Mouse (Mus musculus) embryonic facial prominence, embryonic 11.5 days (tissue): ENCODE data around the gene Arhgap45. TPM values are rescaled to one million over a fixed set of nuclear protein-coding genes. Genes with fewer than 3 reads are reported as not detected.

ENCODE experiments used
- ATAC-seq: fragments of 200-750 bp; cut with Nextera tagmentation; replicated peaks from 2 replicates; pipeline ENCODE4 v1.8.0; 2017; ENCODE audit warnings: low read depth; ENCODE audit not compliant: insufficient number of reproducible peaks, low FRiP score, low TSS enrichment
- DNase-seq: peaks from one replicate; pipeline ENCODE4 v3.0.0-alpha.2; 2015; ENCODE audit warnings: low spot score
- H3K27ac ChIP-seq: fragments of 300-500 bp; sonication (generic); replicated peaks from 2 replicates; pipeline ENCODE4 v1.5.1; 2014; ENCODE audit warnings: mild to moderate bottlenecking, low read depth, low read length, control low read depth
- H3K27me3 ChIP-seq: fragments of 300-500 bp; sonication (generic); 2 replicates; pipeline ENCODE4 v1.6.1; 2014; ENCODE audit warnings: mild to moderate bottlenecking, low read length, moderate library complexity, mixed read lengths; ENCODE audit not compliant: control insufficient read depth, insufficient read depth
- H3K36me3 ChIP-seq: fragments of 300-500 bp; sonication (generic); replicated peaks from 2 replicates; pipeline ENCODE4 v1.6.1; 2014; ENCODE audit warnings: low read depth, mild to moderate bottlenecking, low read length, moderate library complexity, mixed read lengths; ENCODE audit not compliant: control insufficient read depth, insufficient read depth
- H3K4me1 ChIP-seq: fragments of 300-500 bp; sonication (generic); 2 replicates; pipeline ENCODE4 v1.6.1; 2014; ENCODE audit warnings: low read length, mixed read lengths; ENCODE audit not compliant: control insufficient read depth, insufficient read depth
- H3K4me2 ChIP-seq: fragments of 300-500 bp; sonication (generic); 2 replicates; pipeline ENCODE4 v1.6.1; 2014; ENCODE audit warnings: low read depth, mild to moderate bottlenecking, control low read depth, low read length, moderate library complexity
- H3K4me3 ChIP-seq: fragments of 300-500 bp; sonication (generic); 2 replicates; pipeline ENCODE4 v1.5.1; 2014; ENCODE audit warnings: low read depth, low read length, control low read depth
- H3K9ac ChIP-seq: fragments of 300-500 bp; sonication (generic); replicated peaks from 2 replicates; pipeline ENCODE4 v1.6.1; 2014; ENCODE audit warnings: mild to moderate bottlenecking, control low read depth, low read length
- H3K9me3 ChIP-seq: fragments of 300-500 bp; sonication (generic); replicated peaks from 2 replicates; pipeline ENCODE4 v1.6.1; 2016; ENCODE audit warnings: mild to moderate bottlenecking, low read length, inconsistent platforms, mixed read lengths; ENCODE audit not compliant: control insufficient read depth
- WGBS: fragments of 180-500 bp; shearing (Covaris S2); extraction: QIAGEN DNeasy Blood & Tissue Kit; methylation state at CpG from one replicate; pipeline ENCODE4 v1.1.7; 2014; 5-methylcytosine and 5-hydroxymethylcytosine counted together
- polyA plus RNA-seq: library from polyadenylated mRNA; unstranded; fragments of >200 nt; fragmentation: Nextera tagmentation; extraction: Ambion mirVana; gene quantifications from 2 replicates; pipeline ENCODE4 v1.2.1, GENCODE M21; 2014

Gene Arhgap45
- polyA plus RNA-seq, 1 experiment from 2014 or later = 5.2 TPM

DNA sequence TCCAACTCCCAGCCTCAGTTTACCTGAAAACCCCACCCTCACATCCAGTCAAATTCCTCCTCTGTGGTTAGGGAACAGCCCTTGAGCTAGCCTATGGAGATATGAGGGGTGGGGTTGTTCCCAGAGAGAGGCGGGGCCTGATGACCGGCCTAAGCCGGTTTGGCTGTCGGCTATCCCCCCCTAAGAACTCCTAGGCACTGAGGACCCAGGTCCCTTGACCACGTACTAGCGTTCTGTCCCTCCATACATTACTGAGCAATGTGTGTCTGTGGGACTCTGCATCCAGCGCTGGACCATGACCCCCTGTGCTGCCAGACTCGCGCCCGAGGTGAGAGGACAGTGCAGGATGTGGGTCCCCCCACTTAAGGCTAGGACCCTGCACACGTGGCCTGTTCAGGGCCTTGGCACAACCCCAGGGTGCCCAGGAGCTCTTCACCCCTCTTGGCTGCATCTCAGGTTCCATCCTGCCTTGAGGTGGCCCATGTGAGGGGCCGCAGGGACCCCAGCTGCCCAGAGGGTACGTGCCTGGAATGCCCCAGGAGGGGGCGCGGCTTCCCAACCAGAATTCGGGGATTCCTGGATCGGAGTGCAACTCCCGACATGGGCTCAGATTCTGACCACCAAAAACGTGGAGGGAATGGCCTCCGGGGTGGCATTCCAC lies 3.1 kb downstream of the Arhgap45 start:
- Histone ChIP-seq H3K9ac (peak overlapping the region; percentile 47), H3K27ac (no peak overlapping the region), H3K4me2 (peak overlapping the region; percentile 32), H3K4me3 (peak overlapping the region; percentile 9), H3K9me3 (no peaks in the 10 kb centered on the region), H3K4me1 (peaks cover 4% of the 10 kb centered on the region), H3K27me3 (peaks cover 9% of the 10 kb centered on the region), H3K36me3 (no peaks in the 10 kb centered on the region)
- WGBS = 4% methylated on average over 20 of the region's 20 CpGs
- DNase-seq = peak; percentile 66
- ATAC-seq = peak; percentile 51; the same call in 1 of the 2 replicates

DNA sequence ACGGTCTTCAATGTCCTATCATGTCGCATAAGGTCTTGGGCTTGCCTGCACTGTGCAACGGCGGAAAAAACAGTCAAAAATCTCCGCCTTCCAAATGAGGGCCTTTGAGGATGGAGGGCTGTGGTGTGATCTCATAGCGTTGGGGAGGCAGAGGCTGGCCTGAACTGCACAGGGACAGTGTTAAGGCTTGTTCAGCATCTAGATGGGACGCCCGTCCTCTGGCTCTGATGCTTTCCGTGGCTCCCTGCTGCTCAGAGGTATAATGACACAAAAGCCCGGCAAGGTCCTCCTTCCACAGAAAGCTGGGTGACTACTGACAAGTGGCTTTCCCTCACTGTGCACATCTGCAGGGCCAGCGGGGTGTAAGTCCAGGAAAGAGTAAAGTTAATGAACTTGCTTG lies 3.7 kb downstream of the Arhgap45 start:
- no peak overlapping the region for H3K27ac ChIP-seq
- H3K4me3 ChIP-seq = peak overlapping the region; percentile 9; the same call in 1 of the 2 replicates
- peaks cover 4% of the 10 kb centered on the region for H3K4me1 ChIP-seq
- no peaks in the 10 kb centered on the region for H3K9me3 ChIP-seq
- peak overlapping the region; percentile 47 for H3K9ac ChIP-seq
- no peaks in the 10 kb centered on the region for H3K36me3 ChIP-seq
- DNase-seq (no peak), ATAC-seq (no peak)
- WGBS = 17% methylated on average over 11 of the region's 11 CpGs
- H3K4me2 ChIP-seq = peak overlapping the region; percentile 32
- peaks cover 4% of the 10 kb centered on the region for H3K27me3 ChIP-seq

DNA sequence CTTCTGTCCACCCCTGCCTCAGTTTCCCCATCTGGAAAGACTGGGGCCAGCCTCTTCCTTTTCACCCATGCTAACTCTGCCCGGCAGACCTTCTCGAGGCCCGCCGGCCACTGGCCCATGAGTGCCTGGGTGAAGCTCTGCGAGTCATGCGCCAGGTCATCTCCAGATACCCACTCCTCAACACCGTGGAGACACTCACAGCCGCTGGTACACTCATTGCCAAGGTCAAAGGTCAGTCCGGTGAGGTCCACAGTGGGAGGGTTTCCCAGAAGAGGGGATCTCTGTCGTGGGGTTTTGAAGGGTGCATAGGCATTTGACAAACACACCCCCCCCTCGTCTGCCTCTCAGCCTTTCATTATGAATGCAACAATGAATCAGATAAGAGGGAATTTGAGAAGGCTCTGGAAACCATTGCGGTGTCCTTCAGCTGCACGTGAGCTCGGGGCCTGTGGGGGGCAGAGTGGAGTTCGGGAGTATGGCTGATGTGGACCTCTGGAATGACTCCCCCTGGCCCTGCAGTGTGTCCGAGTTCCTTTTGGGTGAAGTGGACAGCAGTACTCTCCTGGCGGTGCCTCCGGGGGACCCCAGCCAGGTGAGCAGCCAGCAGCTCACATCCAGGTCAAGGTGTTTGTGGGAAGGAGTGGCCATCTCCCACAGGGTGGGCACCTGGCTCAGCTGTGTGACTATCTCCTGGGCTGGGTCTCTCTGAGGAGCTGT lies 4.3 kb downstream of the Arhgap45 start:
- DNase-seq (no peak), ATAC-seq (no peak)
- Histone ChIP-seq H3K4me1 (peaks cover 4% of the 10 kb centered on the region), H3K4me2 (no peak overlapping the region; the same call in 1 of the 2 replicates), H3K36me3 (no peaks in the 10 kb centered on the region), H3K4me3 (no peak overlapping the region), H3K9ac (no peak overlapping the region), H3K9me3 (no peaks in the 10 kb centered on the region), H3K27ac (no peak overlapping the region), H3K27me3 (no peaks in the 10 kb centered on the region)
- WGBS = 79% methylated on average over 18 of the region's 18 CpGs

DNA sequence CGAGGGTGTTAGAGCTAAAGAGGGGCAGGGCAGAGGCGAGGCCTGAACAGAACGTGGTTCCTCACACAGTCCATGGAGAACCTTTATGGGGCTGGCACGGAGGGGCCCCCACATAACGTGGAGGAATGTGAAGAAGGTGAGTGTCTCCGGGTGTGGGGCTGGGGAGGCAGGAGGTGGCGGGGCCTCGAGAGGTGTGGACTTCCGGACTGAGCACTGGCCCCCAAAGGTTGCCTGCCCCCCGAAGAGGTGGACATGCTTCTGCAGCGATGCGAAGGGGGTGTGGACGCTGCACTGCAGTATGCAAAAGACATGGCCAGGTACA lies 4.8 kb downstream of the Arhgap45 start:
- no peak overlapping the region for H3K4me3 ChIP-seq
- no peaks in the 10 kb centered on the region for H3K36me3 ChIP-seq
- H3K27me3 ChIP-seq = no peaks in the 10 kb centered on the region
- ATAC-seq (no peak), DNase-seq (no peak)
- peaks cover 4% of the 10 kb centered on the region for H3K4me1 ChIP-seq
- no peaks in the 10 kb centered on the region for H3K9me3 ChIP-seq
- WGBS = 90% methylated on average over 13 of the region's 13 CpGs
- H3K27ac ChIP-seq = no peak overlapping the region
- H3K9ac ChIP-seq = no peak overlapping the region
- no peak overlapping the region for H3K4me2 ChIP-seq

DNA sequence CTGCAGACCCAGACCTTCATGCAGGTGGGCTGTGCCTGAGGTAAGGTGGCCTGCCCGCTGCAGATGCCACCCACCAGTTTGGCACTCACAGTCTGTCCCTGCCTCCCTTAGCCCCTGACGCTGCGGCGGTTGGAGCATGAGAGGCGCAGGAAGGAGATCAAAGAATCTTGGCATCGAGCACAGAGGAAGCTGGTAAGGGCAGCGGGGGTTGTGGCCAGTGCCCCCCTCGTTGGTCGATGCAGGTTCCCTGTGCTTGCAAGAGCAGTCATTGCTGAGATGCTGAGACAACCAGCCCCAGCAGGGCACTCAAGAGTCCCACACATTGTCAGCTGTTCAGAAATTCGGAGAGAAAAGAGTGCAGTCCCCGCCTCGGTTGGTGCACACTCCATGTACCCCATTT lies 5.7 kb downstream of the Arhgap45 start:
- ATAC-seq (no peak), DNase-seq (no peak)
- Histone ChIP-seq H3K4me2 (no peak overlapping the region), H3K27ac (no peak overlapping the region), H3K36me3 (no peaks in the 10 kb centered on the region), H3K27me3 (no peaks in the 10 kb centered on the region), H3K4me1 (peaks cover 4% of the 10 kb centered on the region), H3K9ac (no peak overlapping the region), H3K4me3 (no peak overlapping the region), H3K9me3 (no peaks in the 10 kb centered on the region)
- WGBS = 95% methylated on average over 12 of the region's 12 CpGs

DNA sequence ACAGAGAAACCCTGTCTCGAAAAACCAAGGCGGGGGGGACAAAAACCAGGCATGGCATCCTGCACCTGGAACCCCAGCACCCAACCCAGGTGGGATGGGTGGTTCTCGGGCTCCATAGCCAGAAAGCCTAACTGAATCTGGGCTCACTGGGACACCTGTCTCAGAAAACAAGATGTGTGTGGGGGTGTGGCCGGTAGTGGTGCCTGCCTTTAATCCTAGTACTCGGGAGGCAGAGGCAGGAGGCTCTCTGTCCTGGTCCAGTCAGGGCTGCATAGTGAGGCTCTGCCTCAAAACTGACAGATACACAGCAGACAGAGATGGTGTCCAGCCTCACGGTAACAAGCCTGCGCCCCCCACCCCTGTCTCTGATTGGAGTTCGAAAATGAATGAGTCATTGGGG lies 6.4 kb downstream of the Arhgap45 start:
- Histone ChIP-seq H3K9ac (no peak overlapping the region), H3K27ac (no peak overlapping the region), H3K4me3 (no peak overlapping the region), H3K27me3 (no peaks in the 10 kb centered on the region), H3K4me1 (peaks cover 4% of the 10 kb centered on the region), H3K36me3 (no peaks in the 10 kb centered on the region), H3K9me3 (no peaks in the 10 kb centered on the region), H3K4me2 (no peak overlapping the region)
- DNase-seq = no peak
- no peak for ATAC-seq
- WGBS = 95% methylated on average over 8 of the region's 8 CpGs

DNA sequence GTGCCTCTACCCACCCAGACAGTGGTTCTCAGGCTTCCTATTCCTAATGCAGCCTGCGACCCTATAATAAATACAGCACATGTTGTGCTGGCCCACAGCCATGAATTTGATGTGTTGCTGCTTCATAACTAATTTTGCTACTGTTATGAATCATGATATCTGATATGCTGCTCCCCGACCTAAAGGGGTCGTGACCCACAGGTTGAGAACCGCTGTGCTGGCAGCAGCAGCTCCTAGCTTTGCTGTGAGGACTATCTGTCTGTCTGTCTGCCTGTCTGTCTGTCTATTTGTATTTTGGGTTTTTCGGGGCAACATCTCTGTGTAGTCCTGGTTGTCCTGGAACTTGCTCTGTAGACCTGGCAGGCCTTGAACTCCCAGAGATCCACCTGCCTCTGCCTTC lies 7.3 kb downstream of the Arhgap45 start:
- WGBS = 85% methylated on average over 5 of the region's 5 CpGs
- Histone ChIP-seq H3K27ac (no peak overlapping the region), H3K9ac (no peak overlapping the region), H3K36me3 (no peaks in the 10 kb centered on the region), H3K9me3 (no peaks in the 10 kb centered on the region), H3K4me2 (no peak overlapping the region), H3K4me3 (no peak overlapping the region), H3K4me1 (peaks cover 3% of the 10 kb centered on the region), H3K27me3 (no peaks in the 10 kb centered on the region)
- ATAC-seq = no peak
- no peak for DNase-seq

DNA sequence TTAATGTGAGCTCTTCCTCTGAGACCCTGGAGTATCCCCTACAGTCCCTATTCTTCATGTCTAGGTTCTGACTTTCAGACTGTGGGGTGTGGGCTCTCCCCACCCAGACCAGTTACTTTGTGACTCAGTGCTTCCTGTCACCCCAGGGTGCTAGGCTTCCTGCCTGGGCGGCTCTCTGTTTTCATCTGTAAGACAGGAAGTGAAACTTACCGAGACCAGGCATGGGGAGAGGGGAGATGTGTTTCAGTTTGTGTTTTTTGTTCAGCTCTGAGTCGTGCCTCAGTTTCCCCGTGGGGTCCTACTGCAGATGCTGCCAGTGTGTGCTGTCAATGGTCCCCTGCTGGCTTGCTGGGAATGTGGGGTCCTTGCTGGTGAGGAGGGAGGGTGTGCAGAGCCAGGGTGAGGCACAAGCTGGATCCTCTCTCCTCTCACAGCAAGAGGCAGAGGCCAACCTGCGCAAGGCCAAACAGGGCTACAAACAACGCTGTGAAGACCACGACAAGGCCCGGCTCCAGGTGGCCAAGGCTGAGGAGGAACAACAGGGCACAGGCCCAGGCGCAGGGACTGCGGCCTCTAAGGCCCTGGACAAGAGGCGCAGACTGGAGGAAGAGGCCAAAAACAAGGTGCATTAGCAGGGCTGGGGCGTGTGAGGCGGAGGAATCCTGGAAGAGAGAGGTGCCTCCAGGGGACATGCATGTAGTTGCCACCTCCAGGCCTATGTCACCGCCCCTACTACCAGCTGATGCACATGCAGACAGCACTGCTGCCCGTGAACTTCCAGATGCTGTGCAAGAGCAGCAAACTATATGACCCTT lies 8.0 kb downstream of the Arhgap45 start:
- Histone ChIP-seq H3K4me2 (no peak overlapping the region), H3K4me1 (no peaks in the 10 kb centered on the region; the same call in none of the 2 replicates), H3K4me3 (no peak overlapping the region), H3K36me3 (no peaks in the 10 kb centered on the region), H3K27me3 (no peaks in the 10 kb centered on the region), H3K9me3 (no peaks in the 10 kb centered on the region), H3K9ac (no peak overlapping the region), H3K27ac (no peak overlapping the region)
- WGBS = 80% methylated on average over 15 of the region's 15 CpGs
- DNase-seq (no peak), ATAC-seq (no peak)
